Mouse (Mus musculus) cerebellum, adult 9-10 months (tissue): Measurements from ENCODE around the gene Ptpn7.

Experiments
- DNase-seq: peaks from one replicate; pipeline ENCODE4 v3.0.0; 2022

Gene Ptpn7

DNA sequence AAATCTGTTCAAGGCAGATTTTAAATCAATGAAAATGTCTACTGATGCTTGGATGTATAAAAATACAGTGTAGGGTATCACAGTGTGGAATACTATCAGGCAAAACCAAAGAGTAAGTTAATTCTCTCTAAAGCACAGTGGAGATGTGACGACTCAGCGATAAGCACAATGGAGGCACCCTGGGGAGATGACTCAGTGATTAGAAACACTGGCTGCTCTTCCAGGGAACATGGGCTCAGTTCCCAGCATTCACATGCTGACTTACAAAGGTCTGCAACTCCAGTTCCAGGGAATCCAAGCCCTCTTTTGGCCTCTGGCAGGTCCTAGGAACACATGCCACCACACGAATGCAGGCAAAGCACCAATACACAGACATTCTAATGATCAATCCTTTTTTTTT lies 55.7 kb downstream of the Ptpn7 start:
- no peak for DNase-seq

DNA sequence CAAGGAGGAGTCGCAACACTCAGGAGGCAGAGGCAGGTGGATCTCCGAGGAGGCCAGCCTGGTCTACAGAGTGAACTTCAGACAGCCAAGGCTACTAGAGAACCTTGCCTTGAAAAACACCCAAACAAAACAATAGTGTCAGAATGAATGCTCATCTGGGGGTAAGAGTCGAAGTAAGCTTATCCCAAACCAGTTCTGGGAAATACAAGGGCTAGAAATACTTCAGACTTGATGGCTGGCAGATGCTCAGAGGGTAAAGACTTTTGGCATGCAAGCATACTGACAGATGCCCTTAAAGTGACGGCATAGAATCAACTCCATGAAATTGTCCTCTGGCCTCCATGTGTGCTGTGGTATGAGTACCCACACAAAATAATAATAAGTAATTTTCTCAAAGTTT lies 56.7 kb downstream of the Ptpn7 start:
- no peak for DNase-seq

DNA sequence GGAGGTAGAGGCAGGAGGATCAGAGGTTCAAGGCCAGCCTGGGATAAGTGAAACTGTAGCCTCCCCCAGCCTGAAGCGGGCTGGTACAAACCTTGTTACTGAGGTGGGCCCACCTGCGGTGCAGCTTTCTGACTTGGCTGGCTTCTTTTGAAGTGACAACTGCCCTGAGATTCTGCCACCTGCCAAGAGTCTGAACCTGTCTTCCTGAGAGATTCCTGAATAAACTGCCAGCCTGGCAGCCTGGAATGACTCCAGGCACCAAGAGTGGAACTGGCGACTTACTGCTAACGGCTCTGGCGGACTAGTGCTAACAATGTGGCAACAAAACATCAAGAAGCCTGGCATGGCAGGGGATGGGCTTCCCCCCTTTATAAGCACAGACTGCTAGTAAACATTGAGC lies 61.8 kb downstream of the Ptpn7 start:
- DNase-seq, result peak; percentile 50
